Mouse (Mus musculus): ENCODE measurements at regions not wholly inside any gene's neighbourhood (a gene's known extent, or its start where the extent isn't known, plus 50 kb on each side); places are given as distances from the start of the nearest gene placed in this dataset.
"Not testable (repeated sequence)": the region's sequence is repeated elsewhere in the genome, so short reads cannot be mapped to it uniquely, and the experiment has no call there.

DNA sequence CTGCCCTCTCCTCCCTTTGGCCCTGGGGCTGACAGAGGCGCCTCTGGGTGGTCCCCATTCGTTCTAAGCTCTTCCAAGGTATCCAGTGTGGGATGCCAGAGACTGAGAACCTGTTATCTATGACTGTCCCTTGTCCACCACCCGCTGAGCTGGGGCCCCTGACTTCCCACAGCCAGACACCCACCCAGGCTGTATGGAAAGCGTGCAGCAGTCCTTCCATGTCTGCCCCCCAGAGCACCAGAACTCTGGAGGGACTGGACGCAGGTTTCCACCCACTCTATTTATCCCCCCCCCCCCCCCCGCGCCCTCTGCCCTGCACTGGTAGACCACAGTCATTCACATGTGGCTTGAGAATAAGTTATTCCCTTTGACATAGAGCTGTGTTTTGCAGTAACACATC lies 408.5 kb upstream of the B3galt2 start:
- no peak for ATAC-seq (replicated peaks; ENCODE audit: low read depth, poor library complexity, severe bottlenecking)

DNA sequence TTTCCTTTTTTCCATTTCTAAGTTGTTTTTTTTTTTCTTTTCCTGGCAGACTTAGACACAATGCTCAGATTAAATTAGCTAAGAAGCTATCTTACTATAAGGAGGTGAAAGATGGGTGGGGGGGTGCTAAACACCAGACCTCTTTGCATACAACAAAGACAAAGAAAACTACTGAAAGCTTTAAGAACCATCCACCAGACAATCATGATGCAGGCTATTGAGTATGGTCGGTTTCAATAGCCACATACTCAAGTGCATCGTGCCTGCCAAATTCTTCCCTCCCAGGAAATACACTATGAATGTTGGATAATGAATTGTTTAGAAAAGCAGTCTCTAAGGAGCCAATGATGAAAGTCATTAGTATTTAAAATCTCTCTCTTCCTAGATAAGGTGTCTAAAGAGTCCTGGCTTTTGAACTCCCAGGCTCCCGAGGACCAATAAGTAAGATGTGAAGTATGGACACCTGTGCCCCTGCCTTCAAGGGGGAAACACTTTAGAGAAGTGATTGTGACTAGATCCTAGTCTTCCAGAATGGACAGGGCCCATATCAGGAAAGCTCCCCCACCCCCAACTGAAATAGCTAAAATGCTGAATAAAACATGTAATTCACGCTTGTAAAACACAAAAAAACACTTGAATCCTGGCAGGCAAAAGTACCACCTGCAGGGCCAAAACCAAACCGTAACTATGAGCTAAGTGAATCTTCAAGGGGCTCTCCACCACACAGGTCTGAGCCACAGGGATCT lies 381.8 kb upstream of the B3galt2 start:
- ATAC-seq (replicated peaks; ENCODE audit: low read depth, poor library complexity, severe bottlenecking), result no peak

DNA sequence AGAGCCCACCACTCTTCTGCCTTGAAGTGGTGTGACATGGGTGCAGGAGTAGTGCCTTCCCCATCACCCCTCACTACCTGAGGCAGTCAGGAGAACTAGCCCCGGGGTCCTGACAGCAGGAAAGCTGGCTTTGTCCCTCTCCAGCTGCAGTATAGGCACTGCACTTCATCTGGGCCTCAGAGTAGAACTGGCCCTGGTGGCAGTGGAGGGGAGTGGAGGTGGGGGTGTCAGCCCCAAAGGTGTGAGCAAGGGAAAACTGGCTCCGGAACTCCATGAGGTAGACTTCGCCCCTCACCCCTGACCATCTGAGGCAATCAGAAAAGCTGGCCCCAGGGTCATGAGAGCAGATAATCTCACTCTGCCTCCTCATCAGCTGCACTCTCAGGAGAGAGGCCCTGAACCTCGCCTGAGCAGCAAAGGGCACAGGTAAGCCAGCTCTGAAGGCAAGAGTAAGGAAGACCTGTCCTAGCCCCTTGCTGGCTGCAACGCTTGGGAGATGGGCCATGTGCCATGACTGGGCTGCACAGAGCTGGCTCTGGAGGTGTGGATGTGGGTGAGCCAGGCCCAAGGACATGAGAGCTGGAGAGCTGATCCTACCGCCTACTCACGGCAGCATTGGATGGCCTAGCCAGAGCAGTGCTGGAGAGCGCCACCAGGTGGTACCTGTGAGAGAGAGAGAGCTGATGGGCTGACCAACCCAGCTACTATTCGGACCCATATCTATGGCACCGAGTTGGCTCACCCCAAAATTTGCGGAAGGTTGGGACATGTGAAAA lies 377.0 kb upstream of the B3galt2 start:
- ATAC-seq (replicated peaks; ENCODE audit: low read depth, poor library complexity, severe bottlenecking), result no peak

DNA sequence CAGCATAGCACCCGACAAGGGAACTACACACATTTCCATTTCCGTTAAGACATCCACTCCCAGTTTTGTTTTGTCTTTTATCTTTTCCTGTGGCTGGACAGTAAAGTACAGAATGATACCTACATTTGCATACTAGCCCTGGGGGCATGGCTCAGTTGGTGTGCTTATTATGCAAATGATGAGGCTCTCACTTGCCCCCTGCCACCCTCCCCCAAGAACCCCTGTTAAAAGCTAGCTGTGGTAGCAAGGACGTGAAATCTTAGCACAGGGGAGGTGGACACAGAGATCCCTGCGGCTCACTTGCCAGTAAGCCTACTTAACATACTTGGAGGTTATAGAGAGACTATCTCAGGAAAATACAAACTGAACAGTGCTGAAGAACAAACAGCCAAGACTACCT lies 375.2 kb upstream of the B3galt2 start:
- ATAC-seq (replicated peaks; ENCODE audit: low read depth, poor library complexity, severe bottlenecking), result no peak

DNA sequence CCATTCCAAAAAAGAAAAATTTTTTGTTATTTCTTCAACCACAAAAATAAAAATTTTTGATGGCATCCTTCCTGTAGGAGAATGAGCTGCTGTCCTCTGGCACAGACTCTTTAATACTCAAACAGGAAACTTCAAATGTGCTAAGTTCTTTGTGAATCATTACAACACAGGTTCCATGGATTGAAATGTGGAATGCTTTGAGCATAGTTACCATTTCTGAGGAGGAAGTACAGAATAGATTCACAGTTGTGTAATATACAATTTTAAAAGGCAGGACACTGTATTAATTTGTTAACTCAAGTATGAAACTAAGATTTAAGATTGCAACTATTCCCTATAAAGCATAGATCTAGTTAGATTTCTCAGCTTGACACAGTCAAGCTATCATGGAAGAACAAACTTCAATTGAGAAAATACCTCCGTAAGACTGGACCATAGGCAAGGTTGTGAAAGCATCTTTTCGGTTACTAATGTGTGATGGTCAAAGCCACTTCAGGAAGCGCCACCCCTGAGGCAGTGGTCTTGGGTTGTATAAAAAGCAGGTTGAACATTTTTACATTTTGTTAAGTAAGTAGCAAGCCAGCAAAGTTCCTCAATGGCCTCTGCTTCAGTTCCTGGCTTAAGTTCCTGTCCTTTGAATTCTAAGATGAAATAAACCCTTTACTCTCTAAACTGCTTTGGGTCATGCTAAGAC lies 354.0 kb upstream of the B3galt2 start:
- no peak for ATAC-seq (replicated peaks; ENCODE audit: low read depth, poor library complexity, severe bottlenecking)

DNA sequence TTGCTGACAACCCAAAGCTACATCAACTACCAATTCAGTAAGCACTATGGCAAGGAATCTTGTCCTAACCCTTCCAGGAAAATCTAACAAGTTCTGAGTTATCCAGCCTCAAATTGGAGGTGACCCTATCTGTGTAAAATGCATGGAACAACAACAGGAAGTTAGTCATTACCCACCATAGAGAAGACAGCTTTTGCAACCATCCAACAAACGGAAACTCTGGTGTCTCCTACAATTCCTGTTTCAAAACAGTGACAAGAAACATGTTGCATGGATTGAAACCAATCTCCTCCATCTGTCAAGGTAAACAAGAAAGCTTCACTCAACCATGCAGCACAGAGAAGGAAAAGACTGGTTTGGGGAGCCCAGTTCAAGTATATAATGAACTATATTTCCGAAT lies 353.0 kb upstream of the B3galt2 start:
- no peak for ATAC-seq (replicated peaks; ENCODE audit: low read depth, poor library complexity, severe bottlenecking)

DNA sequence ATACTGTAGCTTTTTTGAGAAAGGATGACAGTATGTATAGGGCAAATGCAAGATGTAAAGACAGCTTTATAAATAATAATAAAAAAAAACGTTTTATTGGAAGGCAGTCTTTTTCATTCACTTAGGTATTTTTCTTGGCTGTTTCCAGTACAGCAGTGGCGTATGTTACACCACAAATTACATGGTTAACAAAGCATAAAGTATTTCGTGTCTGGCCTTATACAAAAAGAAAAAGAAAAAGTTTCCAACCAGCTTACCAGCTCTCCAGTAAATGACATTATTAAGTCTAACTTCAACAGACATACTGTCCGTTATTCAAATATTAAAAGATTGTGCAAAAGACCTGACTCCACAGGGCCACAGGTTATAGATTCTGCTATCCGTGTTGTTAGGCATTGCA lies 343.9 kb upstream of the B3galt2 start:
- no peak for ATAC-seq (replicated peaks; ENCODE audit: low read depth, poor library complexity, severe bottlenecking)

DNA sequence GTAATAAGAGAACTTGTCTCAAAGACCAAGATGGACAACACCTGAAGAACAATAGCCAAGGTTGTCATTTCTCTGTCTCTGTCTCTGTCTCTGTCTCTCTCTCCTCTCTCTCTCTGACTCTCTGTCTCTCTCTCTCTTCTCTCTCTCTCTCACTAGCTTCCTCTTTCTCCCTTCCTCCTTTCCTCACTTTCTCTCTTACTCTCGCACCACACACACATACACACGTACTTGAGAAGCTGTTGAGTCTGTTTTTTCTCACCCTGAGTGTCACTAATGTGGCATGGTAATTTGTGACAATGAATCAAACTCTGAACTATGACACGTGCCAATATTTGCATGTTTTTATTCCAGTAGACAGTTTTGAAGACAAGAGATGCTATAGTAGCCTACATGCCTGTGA lies 333.1 kb upstream of the B3galt2 start:
- peak; percentile 51 for ATAC-seq (replicated peaks; ENCODE audit: low read depth, poor library complexity, severe bottlenecking)

DNA sequence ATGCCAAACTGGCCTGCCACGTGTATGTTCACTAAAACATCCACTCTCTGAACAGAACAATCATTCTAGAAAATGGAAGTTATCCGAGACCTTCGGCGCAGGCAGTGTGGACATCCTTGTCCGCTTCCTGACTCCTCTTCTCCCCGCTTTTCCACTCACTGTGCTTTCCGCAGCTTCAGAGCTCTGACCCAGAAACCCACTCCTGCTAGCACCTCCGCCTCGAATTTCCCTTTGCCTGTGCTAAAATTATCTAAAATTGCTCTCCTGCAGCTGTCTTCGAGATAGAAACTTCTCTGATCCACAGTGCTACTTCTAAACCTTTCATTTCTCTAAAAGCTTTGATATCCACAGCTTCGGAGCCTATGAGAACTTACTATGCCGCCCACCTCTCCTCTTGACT lies 322.1 kb upstream of the B3galt2 start:
- ATAC-seq (replicated peaks; ENCODE audit: low read depth, poor library complexity, severe bottlenecking), result no peak

DNA sequence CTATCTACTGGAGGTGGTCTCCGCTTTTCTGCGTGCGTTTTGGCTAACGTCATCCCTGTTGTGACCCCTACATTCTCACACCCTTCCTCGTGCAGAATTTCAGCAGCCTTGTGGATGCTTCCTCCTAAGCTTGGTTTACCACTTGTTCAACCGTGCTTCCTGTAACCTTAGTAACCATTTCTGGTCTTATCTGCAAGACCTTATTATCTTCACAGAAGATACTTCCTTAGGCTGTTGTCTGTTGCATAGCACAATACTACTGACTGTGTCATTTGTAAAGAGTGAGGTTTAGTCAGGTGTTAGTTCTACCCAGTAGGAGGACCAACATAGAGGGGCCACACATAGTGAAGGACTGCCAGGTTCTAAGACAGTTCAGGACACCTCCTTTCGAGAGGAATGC lies 320.9 kb upstream of the B3galt2 start:
- ATAC-seq (replicated peaks; ENCODE audit: low read depth, poor library complexity, severe bottlenecking), result peak; percentile 99

DNA sequence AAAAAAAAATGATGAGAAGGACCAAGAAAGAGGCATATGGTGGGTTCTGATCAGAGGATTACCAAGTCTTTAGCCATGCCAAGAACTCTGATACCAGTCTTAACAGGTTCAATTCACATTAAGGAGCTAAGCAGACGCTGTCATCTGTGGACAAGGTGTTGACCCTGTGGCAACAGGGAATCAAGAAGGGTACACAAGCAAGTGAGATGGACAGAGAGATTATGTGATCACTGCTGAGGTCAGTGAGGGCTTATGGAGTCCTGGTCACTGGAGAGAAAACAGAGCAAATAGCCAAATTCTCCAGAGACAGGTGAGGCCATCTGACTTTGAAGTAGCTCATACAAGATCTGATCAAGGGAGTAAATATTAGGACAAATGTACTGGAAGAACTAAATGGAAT lies 289.1 kb upstream of the B3galt2 start:
- ATAC-seq (replicated peaks; ENCODE audit: low read depth, poor library complexity, severe bottlenecking), result no peak

DNA sequence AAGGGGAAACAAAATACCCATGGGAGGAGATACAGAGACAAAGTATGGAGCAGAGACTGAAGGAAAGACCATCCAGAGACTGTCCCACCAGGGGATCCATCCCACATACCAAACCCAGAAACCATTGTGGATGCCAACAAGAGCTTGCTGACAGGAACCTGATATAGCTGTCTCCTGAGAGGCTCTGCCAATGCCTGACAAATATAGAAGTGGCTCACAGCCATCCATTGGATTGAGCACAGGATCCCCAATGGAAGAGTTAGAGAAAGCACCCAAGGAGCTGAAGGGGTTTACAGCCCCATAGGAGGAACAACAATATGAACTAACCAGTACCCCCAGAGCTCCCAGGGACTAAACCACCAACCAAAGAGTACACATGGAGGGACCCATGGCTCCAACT lies 280.2 kb upstream of the B3galt2 start:
- ATAC-seq (replicated peaks; ENCODE audit: low read depth, poor library complexity, severe bottlenecking), result not testable (repeated sequence)

DNA sequence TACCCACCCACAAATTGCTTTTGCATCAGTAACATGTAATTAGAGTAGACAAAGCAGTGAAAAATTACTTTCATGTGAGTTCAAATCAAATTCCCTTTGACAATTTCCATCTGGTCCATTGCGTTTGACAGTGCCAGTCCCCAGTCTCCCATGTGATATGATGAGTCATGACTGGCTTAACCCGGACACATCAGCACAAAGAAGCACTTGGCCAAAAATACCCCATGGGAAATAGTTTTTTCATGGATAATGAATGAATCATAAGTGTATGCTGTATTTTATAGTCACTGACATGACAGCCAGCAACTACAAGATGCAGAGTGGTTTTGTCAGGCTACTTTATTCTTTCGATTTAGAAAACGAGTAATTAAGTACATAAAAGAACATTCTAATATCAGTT lies 248.6 kb upstream of the B3galt2 start:
- no peak for ATAC-seq (replicated peaks; ENCODE audit: low read depth, poor library complexity, severe bottlenecking)
